Mouse (Mus musculus) thymus, adult 2 months (tissue): Measurements from ENCODE around the gene Dner.

ENCODE experiments used
- CTCF ChIP-seq: fragments of 200-500 bp; IDR thresholded peaks from 2 replicates; pipeline ENCODE4 v1.5.1; 2012; ENCODE audit warnings: mild to moderate bottlenecking, control low read depth, low read length, moderate library complexity, borderline replicate concordance; ENCODE audit not compliant: control insufficient read depth, poor library complexity, insufficient read depth; ENCODE audit errors: extremely low read depth
- POLR2A ChIP-seq: fragments of 200-500 bp; IDR thresholded peaks from 2 replicates; pipeline ENCODE4 v1.6.1; 2012; ENCODE audit warnings: mild to moderate bottlenecking, low read length, control low read depth, moderate library complexity; ENCODE audit not compliant: control insufficient read depth, poor library complexity, insufficient read depth; ENCODE audit errors: extremely low read depth

GRCm38 (mm10) chr1:84479976-84480375, 216.0 kb downstream of the Dner start:
- TF ChIP-seq CTCF: no peak
- TF ChIP-seq POLR2A: no peak
